Mouse (Mus musculus) midbrain, embryonic 13.5 days (tissue): Measurements from ENCODE around the gene Col6a2. TPM values are rescaled to one million over a fixed set of nuclear protein-coding genes. Genes with fewer than 3 reads are reported as not detected.

Experiments used
- ATAC-seq: fragments of 200-750 bp; cut with Nextera tagmentation; 2 replicates; pipeline ENCODE4 v1.8.0; 2017; ENCODE audit warnings: mild to moderate bottlenecking, moderate TSS enrichment, moderate library complexity
- H3K27ac ChIP-seq: fragments of 300-500 bp; sonication (generic); 2 replicates; pipeline ENCODE4 v1.5.1; 2015; ENCODE audit warnings: inconsistent platforms, mild to moderate bottlenecking, moderate library complexity
- H3K27me3 ChIP-seq: fragments of 300-500 bp; sonication (generic); 2 replicates; pipeline ENCODE4 v1.6.1; 2015; ENCODE audit warnings: mild to moderate bottlenecking, inconsistent platforms
- H3K36me3 ChIP-seq: fragments of 300-500 bp; sonication (generic); 2 replicates; pipeline ENCODE4 v1.6.1; 2015; ENCODE audit warnings: mild to moderate bottlenecking, inconsistent platforms
- H3K4me1 ChIP-seq: fragments of 300-500 bp; sonication (generic); replicated peaks from 2 replicates; pipeline ENCODE4 v1.6.1; 2015; ENCODE audit warnings: inconsistent platforms
- H3K4me2 ChIP-seq: fragments of 300-500 bp; sonication (generic); replicated peaks from 2 replicates; pipeline ENCODE4 v1.6.1; 2015; ENCODE audit warnings: moderate library complexity, mild to moderate bottlenecking, inconsistent platforms
- H3K4me3 ChIP-seq: fragments of 300-500 bp; sonication (generic); replicated peaks from 2 replicates; pipeline ENCODE4 v1.5.1; 2015; ENCODE audit warnings: mild to moderate bottlenecking, inconsistent platforms
- H3K9ac ChIP-seq: fragments of 300-500 bp; sonication (generic); replicated peaks from 2 replicates; pipeline ENCODE4 v1.6.1; 2015; ENCODE audit warnings: mild to moderate bottlenecking, inconsistent platforms
- H3K9me3 ChIP-seq: fragments of 300-500 bp; sonication (generic); 2 replicates; pipeline ENCODE4 v1.6.1; 2016; ENCODE audit warnings: mild to moderate bottlenecking, inconsistent platforms
- WGBS: fragments of 180-500 bp; shearing (Covaris S2); methylation state at CpG from one replicate; pipeline ENCODE4 v1.1.7; 2015; 5-methylcytosine and 5-hydroxymethylcytosine counted together
- polyA plus RNA-seq: library from polyadenylated mRNA; unstranded; fragments of >200 nt; fragmentation: Nextera tagmentation; extraction: Ambion mirVana; gene quantifications from 2 replicates; pipeline ENCODE4 v1.2.1, GENCODE M21; 2015

Gene Col6a2
- polyA plus RNA-seq, 1 experiment from 2014 or later, result 12.5 TPM

DNA sequence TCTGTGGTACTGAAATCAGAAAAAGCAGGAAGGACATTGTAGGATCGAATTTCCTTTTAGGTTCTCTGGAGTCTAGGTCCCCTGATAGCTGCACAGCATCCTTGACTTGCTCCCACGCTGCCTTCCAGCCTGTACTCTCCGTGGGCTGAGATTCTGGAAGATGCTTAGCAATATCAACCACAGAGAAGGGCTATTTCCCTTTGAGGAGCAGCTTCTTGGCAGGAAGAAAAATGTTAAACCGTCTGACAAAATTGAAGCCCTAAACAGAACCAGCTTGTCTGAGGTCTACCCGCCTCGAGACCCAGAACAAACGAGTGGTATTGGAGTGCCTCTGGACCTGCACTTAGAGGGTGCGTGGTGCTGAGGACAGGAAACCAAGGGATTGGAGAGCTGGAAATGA lies 9.2 kb upstream of the Col6a2 start:
- no peak overlapping the region for H3K27ac ChIP-seq
- H3K36me3 ChIP-seq, result no peaks in the 10 kb centered on the region
- H3K9me3 ChIP-seq, result no peaks in the 10 kb centered on the region
- no peak overlapping the region for H3K9ac ChIP-seq
- H3K27me3 ChIP-seq, result no peaks in the 10 kb centered on the region
- 0 out of 2 replicates have a peak, but pooled peaks cover 6% of the 10 kb centered on the region for H3K4me1 ChIP-seq
- no peak overlapping the region for H3K4me3 ChIP-seq
- WGBS, result 82% methylated on average over 8 of the region's 8 CpGs
- no peak overlapping the region for H3K4me2 ChIP-seq
- ATAC-seq, result no peak

DNA sequence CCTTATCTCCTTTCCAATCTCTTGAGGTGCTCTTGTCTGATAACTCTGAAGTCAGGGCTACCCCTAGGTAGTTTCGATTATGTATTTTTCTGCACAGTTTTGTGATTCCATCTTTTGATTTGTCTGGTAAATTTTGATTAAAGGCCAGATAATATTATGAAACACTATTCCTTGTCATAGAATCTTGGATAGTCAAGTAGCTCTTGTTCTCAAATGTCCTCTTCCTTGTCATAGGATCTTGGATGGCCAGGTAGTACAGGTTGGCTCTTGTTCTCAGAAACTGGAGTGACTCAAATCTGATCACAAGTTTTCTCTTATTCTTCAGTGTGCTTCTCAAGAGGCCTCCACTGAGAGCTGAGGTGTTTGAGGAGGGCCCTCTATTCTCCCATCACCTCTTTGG lies 7.2 kb upstream of the Col6a2 start:
- 0 out of 2 replicates have a peak, but pooled peaks cover 6% of the 10 kb centered on the region for H3K4me1 ChIP-seq
- 92% methylated on average over 1 of the region's 1 CpGs for WGBS
- ATAC-seq, result no peak

DNA sequence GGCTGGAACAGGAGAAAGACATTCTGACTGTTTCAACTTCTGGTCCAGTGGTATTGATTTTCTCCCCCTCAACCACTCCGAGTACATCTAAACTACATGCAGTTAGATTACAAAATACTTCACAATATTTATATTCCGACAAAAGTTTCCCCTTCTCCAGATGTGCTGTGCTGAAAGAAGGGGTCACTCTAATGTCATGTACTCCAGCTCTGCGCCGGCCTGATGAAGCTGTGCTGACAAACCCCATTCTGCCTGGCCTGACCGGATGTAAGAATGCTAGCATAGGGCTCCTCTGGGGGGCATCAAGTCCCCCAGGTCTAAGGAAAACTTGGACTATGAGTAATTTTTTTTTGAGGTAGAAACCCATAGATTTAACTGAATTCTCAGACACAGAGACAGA lies 4.3 kb upstream of the Col6a2 start:
- H3K9ac ChIP-seq, result no peak overlapping the region
- H3K9me3 ChIP-seq, result no peaks in the 10 kb centered on the region
- no peak overlapping the region for H3K4me2 ChIP-seq
- no peak overlapping the region for H3K4me3 ChIP-seq
- peaks cover 8% of the 10 kb centered on the region for H3K4me1 ChIP-seq
- H3K27me3 ChIP-seq, result no peaks in the 10 kb centered on the region; the same call in 1 of the 2 replicates
- H3K36me3 ChIP-seq, result no peaks in the 10 kb centered on the region
- WGBS, result 92% methylated on average over 5 of the region's 5 CpGs
- H3K27ac ChIP-seq, result no peak overlapping the region
- no peak for ATAC-seq

More for the DNA sequence above, 7.2 kb upstream of the Col6a2 start:
- Histone ChIP-seq H3K36me3 (no peaks in the 10 kb centered on the region), H3K4me3 (no peak overlapping the region), H3K27me3 (no peaks in the 10 kb centered on the region), H3K9me3 (no peaks in the 10 kb centered on the region), H3K27ac (no peak overlapping the region), H3K4me2 (no peak overlapping the region), H3K9ac (no peak overlapping the region)

DNA sequence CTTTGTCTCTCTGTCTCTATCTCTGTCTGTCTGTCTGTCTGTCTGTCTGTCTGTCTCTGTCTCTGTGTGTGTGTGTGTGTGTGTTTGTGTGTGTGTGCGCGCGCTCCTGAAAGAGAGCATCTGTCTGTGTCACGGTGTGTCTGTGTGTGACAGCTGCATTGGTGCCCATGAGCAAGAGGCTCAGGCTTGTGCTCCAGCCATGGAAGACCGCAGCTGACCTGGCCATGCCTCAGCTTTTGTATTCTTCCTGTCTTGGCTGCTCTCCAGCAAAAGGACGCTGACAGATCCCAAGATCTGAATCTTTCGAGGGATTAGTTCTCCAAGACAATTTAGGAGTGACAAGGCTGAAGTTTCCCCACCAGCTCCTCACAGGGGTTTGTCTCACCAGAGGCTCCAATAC lies 1.5 kb upstream of the Col6a2 start:
- WGBS, result 74% methylated on average over 7 of the region's 7 CpGs
- no peak overlapping the region for H3K9ac ChIP-seq
- no peaks in the 10 kb centered on the region for H3K9me3 ChIP-seq
- H3K4me2 ChIP-seq, result no peak overlapping the region
- H3K4me1 ChIP-seq, result peaks cover 8% of the 10 kb centered on the region
- no peak overlapping the region for H3K27ac ChIP-seq
- no peaks in the 10 kb centered on the region; the same call in 1 of the 2 replicates for H3K27me3 ChIP-seq
- no peaks in the 10 kb centered on the region for H3K36me3 ChIP-seq
- ATAC-seq, result no peak
- no peak overlapping the region for H3K4me3 ChIP-seq

DNA sequence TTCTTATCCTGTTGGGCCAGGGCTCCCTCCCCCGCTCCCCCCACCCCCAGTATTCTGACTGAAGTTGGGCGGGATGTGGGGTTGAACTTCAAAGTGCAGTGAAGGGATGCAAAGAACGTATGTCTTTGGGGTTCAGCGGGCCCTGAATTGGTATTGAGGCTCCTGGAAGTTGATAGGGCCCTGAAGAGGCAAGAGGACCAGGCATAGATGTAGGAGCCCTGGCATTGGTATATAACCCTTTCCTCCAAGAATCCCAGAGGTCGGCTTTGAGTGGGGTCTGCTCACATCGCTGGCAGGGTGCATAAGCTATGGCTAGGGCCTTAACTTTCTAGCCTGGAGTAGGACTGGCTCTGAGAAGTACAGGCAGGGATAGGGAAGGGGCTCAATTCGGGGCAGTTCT lies 304 bp upstream of the Col6a2 start:
- H3K4me3 ChIP-seq, result peak overlapping the region; percentile 36
- no peaks in the 10 kb centered on the region for H3K9me3 ChIP-seq
- no peak overlapping the region for H3K9ac ChIP-seq
- peaks cover 8% of the 10 kb centered on the region for H3K4me1 ChIP-seq
- ATAC-seq, result peak; percentile 30
- no peaks in the 10 kb centered on the region for H3K36me3 ChIP-seq
- H3K4me2 ChIP-seq, result peak overlapping the region; percentile 65
- H3K27ac ChIP-seq, result no peak overlapping the region
- no peaks in the 10 kb centered on the region; the same call in 1 of the 2 replicates for H3K27me3 ChIP-seq
- WGBS, result 16% methylated on average over 7 of the region's 7 CpGs

DNA sequence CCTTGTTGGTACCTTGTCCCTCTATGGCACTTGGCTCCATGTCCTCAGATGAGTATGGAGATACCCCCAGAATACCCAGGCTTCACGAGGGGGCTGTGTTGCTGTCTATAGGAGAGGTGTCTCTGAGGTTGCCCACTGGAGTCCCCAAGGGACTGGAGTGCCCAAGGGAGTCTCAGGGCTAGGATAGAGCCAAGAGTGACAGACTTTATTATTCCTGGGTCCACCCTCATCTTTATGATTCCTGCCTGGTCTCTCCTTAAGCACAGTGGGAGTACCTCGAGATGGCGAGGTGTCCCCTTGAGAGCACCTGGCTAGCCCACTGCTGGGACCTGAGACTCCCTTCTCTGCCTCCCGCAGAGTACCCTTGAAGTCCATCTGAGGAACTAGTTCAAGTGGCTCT lies 1.0 kb downstream of the Col6a2 start:
- no peak overlapping the region for H3K9ac ChIP-seq
- no peaks in the 10 kb centered on the region for H3K36me3 ChIP-seq
- no peaks in the 10 kb centered on the region for H3K9me3 ChIP-seq
- no peaks in the 10 kb centered on the region; the same call in 1 of the 2 replicates for H3K27me3 ChIP-seq
- 87% methylated on average over 4 of the region's 4 CpGs for WGBS
- peaks cover 8% of the 10 kb centered on the region for H3K4me1 ChIP-seq
- no peak for ATAC-seq
- no peak overlapping the region for H3K4me3 ChIP-seq
- peak overlapping the region; percentile 65; the same call in 1 of the 2 replicates for H3K4me2 ChIP-seq
- H3K27ac ChIP-seq, result no peak overlapping the region

DNA sequence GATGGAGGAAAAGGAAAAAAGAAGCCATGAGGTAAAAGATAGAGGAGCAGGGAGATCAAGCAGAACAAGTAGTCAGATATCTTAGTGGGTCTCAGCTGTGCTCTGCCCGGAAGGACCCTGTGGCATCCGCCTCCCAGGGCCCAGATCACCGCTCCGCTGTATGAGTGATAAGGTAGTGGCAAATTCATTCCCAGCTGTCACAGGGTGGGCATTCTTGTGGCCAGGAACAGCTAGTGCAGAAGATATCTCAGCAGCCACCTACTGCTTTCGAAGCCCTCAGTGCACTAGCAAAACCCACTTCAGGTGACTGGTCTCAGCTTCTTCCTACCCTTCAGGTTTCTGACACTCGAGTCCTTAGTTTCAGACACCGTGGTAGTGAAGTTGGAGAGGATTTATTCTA lies 11.0 kb downstream of the Col6a2 start:
- WGBS, result 90% methylated on average over 7 of the region's 7 CpGs
- no peaks in the 10 kb centered on the region for H3K27me3 ChIP-seq
- H3K9me3 ChIP-seq, result no peaks in the 10 kb centered on the region

DNA sequence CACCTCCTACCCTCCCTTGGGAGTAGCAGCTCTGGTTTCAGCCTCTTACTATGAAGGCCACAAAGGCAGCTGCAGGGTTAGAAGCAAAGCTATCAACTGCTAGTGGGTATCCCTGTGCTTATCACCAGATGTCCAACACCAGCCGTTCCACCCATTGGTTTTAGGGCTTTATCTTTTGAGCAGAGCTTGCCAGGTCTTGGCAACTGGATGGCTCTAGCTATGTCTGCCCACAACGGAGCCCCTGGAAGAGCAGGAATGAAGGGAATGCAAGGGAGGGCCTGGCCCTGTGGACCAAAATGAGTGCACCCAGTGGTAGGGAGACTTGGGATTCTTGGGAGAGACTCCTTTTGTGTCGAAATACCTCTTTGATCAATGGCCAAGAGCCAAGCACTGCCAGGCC lies 20.7 kb downstream of the Col6a2 start:
- Histone ChIP-seq H3K4me3 (no peak overlapping the region), H3K9ac (no peak overlapping the region), H3K27me3 (no peaks in the 10 kb centered on the region), H3K4me1 (no peaks in the 10 kb centered on the region), H3K36me3 (no peaks in the 10 kb centered on the region), H3K4me2 (no peak overlapping the region), H3K9me3 (no peaks in the 10 kb centered on the region), H3K27ac (no peak overlapping the region)
- WGBS, result 89% methylated on average over 3 of the region's 3 CpGs
- no peak for ATAC-seq

More for the DNA sequence above, 11.0 kb downstream of the Col6a2 start:
- no peak for ATAC-seq
- Histone ChIP-seq H3K4me2 (no peak overlapping the region), H3K36me3 (no peaks in the 10 kb centered on the region), H3K27ac (no peak overlapping the region), H3K4me3 (no peak overlapping the region), H3K9ac (no peak overlapping the region), H3K4me1 (no peaks in the 10 kb centered on the region)

DNA sequence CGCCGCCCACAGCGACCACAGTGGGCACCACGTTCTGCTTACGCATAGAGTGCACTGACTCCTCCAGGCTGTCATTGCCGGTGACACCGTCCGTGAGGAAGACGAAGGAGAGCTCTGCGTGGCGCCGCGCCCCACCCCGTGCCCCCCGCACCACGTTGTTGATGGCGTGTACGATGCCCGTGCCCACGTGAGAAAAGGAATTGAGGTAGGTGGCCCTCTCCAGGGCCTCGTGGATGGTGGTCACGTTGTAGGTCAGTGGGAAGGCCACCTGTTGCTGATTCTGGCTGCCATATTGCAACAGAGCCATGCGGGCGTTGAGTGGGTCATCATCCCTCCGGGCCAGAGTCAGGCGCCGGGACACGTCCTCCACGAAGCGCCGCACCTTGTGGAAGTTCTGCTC lies 27.1 kb downstream of the Col6a2 start:
- Histone ChIP-seq H3K9ac (no peak overlapping the region), H3K27ac (no peak overlapping the region), H3K4me1 (no peaks in the 10 kb centered on the region), H3K36me3 (no peaks in the 10 kb centered on the region), H3K4me2 (no peak overlapping the region), H3K4me3 (no peak overlapping the region), H3K9me3 (no peaks in the 10 kb centered on the region), H3K27me3 (no peaks in the 10 kb centered on the region)
- WGBS, result 93% methylated on average over 31 of the region's 31 CpGs
- ATAC-seq, result no peak

DNA sequence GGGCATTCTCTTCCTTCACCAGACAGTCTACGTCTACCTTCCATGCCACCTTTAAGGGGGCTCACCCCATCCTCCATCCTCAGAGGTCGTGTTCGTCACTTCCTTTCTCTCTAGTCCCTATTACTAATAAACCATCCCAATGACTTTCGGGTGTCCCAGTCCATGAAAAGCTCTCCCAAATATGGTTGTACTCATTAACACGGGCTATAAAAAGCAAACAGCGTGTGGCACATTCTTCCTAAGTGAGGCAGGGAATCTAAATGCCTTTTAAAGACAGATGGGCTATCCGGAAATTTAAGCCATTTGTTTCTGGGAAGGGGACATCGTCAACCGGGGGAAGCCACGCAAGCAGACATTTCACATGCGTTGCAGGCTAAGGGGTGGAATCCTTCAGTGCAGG lies 33.2 kb downstream of the Col6a2 start:
- no peak for ATAC-seq
- H3K9ac ChIP-seq, result no peak overlapping the region

DNA sequence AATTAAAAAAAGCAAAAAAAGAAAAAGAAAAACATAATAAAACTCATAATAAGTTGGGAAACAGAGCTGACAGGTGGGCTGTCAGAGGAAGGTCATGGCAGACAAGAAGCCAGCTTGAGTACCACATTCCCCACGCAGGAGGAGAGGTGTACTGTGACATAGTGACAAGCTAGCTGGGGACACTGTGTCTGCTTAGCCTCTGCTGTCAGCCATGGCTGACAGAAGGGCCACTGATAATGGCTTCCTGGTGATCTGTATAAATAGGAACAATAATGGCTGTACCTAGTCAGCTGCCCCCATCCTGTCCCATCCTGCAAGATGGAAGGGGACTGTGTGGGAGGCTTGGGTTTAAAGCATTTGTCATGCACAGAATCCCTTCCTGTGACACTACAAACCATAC lies 37.2 kb downstream of the Col6a2 start:
- WGBS, result 78% methylated on average over 1 of the region's 1 CpGs
- H3K27ac ChIP-seq, result no peak overlapping the region
- H3K4me3 ChIP-seq, result no peak overlapping the region
- no peaks in the 10 kb centered on the region for H3K36me3 ChIP-seq
- no peaks in the 10 kb centered on the region for H3K27me3 ChIP-seq
- ATAC-seq, result no peak
- H3K4me2 ChIP-seq, result no peak overlapping the region
- 0 out of 2 replicates have a peak, but pooled peaks cover 3% of the 10 kb centered on the region for H3K4me1 ChIP-seq
- no peaks in the 10 kb centered on the region for H3K9me3 ChIP-seq
- H3K9ac ChIP-seq, result no peak overlapping the region

More for the DNA sequence above, 33.2 kb downstream of the Col6a2 start:
- Histone ChIP-seq H3K4me3 (no peak overlapping the region), H3K4me2 (no peak overlapping the region), H3K9me3 (no peaks in the 10 kb centered on the region), H3K27me3 (no peaks in the 10 kb centered on the region), H3K4me1 (no peaks in the 10 kb centered on the region), H3K27ac (no peak overlapping the region), H3K36me3 (no peaks in the 10 kb centered on the region)
- 90% methylated on average over 11 of the region's 11 CpGs for WGBS

DNA sequence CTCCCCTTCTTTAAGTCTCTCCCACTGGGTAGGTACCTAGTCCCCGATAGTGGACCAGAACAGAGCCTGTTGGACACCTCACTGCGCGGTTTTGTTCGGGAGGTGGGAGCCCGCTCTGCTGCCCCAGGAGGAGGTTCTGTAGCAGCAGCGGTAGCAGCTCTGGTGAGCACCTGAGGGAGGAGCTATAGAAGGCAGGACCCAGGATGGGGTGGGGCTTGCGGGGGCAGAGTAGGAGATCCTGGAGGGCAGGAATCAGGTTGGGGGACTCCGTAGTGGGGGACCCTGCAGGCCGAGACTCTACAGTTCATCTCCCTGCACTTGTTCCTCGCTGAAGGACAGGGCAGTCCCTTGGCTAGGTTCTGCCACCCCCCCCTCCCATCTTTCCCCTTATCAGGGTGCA lies 39.3 kb downstream of the Col6a2 start:
- H3K4me3 ChIP-seq, result 0 out of 2 replicates have a peak overlapping the region, but pooled peaks have one; percentile 4
- ATAC-seq, result no peak

DNA sequence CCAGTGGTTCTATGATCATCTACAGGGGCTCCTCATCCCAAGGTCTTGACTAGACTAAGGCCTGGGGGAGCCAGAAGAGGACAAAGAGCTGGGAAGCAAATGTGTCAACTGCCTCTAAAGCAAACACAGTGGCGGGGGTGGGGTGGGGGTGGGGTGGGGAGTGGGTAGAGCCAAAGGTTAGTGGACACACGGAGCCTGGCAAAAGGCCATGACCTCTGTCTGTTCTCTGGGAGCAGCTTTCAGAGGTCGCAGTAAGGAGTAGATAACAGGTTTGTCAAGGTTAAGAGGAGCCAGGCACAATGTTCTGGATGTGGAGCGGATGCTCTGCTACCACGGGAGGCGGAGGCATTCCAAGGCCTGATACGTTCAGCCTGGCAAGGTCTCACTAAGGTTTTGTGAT lies 46.5 kb downstream of the Col6a2 start:
- Histone ChIP-seq H3K4me1 (no peaks in the 10 kb centered on the region), H3K36me3 (no peaks in the 10 kb centered on the region), H3K4me2 (no peak overlapping the region), H3K27me3 (no peaks in the 10 kb centered on the region), H3K4me3 (no peak overlapping the region), H3K27ac (no peak overlapping the region), H3K9ac (no peak overlapping the region), H3K9me3 (no peaks in the 10 kb centered on the region)
- whole genome bisulfite sequencing, result 79% methylated on average over 7 of the region's 7 CpGs
- ATAC-seq, result no peak

More for the DNA sequence above, 39.3 kb downstream of the Col6a2 start:
- Histone ChIP-seq H3K4me1 (0 out of 2 replicates have a peak, but pooled peaks cover 3% of the 10 kb centered on the region), H3K36me3 (no peaks in the 10 kb centered on the region), H3K27me3 (no peaks in the 10 kb centered on the region), H3K9me3 (no peaks in the 10 kb centered on the region), H3K4me2 (peak overlapping the region; percentile 29; the same call in 1 of the 2 replicates), H3K9ac (no peak overlapping the region), H3K27ac (no peak overlapping the region)
- WGBS, result 19% methylated on average over 10 of the region's 10 CpGs
